Mouse (Mus musculus) adrenal gland, postnatal 36 days (tissue): ENCODE results near the gene Cpz. TPM values are rescaled to one million over a fixed set of nuclear protein-coding genes. Genes with fewer than 3 reads are reported as not detected.

Experiments
- DNase-seq, 2 experiments: peaks; one replicate each; pipeline ENCODE4 v3.0.0; 2021; ENCODE audit warnings: mixed read lengths in 1 of 2
- total RNA-seq, 2 experiments: library from RNA; stranded (reverse); gene quantifications; 2 replicates each; pipeline ENCODE4 v1.2.3; 2021

Gene Cpz
- total RNA-seq, 2 experiments from 2014 or later = 0.46 to 1.6 TPM

GRCm38 (mm10) chr5:35530442-35530841 lies 4.9 kb upstream of the Cpz start:
- peak; percentile 46 to 56 for DNase-seq

- no peak for DNase-seq
These were observed 1.1 kb downstream of the Cpz start for GRCm38 (mm10) chr5:35524381-35524780.

GRCm38 (mm10) chr5:35523735-35524134 lies 1.8 kb downstream of the Cpz start:
- peak; percentile 74 to 80 for DNase-seq

GRCm38 (mm10) chr5:35516781-35517180 lies 8.7 kb downstream of the Cpz start:
- peak; percentile 62 to 73 for DNase-seq

GRCm38 (mm10) chr5:35510589-35510988 lies 14.9 kb downstream of the Cpz start:
- DNase-seq = peak; percentile 48 to 73

GRCm38 (mm10) chr5:35505016-35505415 lies 20.5 kb downstream of the Cpz start:
- peak in 1 of 2 experiments; percentile 9 for DNase-seq

GRCm38 (mm10) chr5:35497344-35497743 lies 28.2 kb downstream of the Cpz start:
- DNase-seq = no peak

- no peak for DNase-seq
These were observed 29.5 kb downstream of the Cpz start for GRCm38 (mm10) chr5:35495989-35496388.

- DNase-seq = no peak
These were observed 30.6 kb downstream of the Cpz start for GRCm38 (mm10) chr5:35494773-35495390.

- no peak for DNase-seq
These were observed 31.7 kb downstream of the Cpz start for GRCm38 (mm10) chr5:35493770-35494169.

- DNase-seq = no peak
These were observed 46.0 kb downstream of the Cpz start for GRCm38 (mm10) chr5:35479521-35479920.

GRCm38 (mm10) chr5:35475236-35475635 lies 50.3 kb downstream of the Cpz start:
- DNase-seq = no peak

- no peak for DNase-seq
These were observed 54.5 kb downstream of the Cpz start for GRCm38 (mm10) chr5:35470885-35471528.

GRCm38 (mm10) chr5:35465966-35466635 lies 59.4 kb downstream of the Cpz start:
- no peak for DNase-seq

- DNase-seq = no peak
These were observed 63.4 kb downstream of the Cpz start for GRCm38 (mm10) chr5:35462081-35462480.

- no peak for DNase-seq
These were observed 65.7 kb downstream of the Cpz start for GRCm38 (mm10) chr5:35459760-35460159.

GRCm38 (mm10) chr5:35458267-35458666 lies 67.2 kb downstream of the Cpz start:
- no peak for DNase-seq

GRCm38 (mm10) chr5:35457364-35457763 lies 68.1 kb downstream of the Cpz start:
- no peak for DNase-seq

- DNase-seq = no peak
These were observed 71.2 kb downstream of the Cpz start for GRCm38 (mm10) chr5:35454187-35454800.
